Mouse (Mus musculus) T-cell, adult 2 months (primary cell): ENCODE data around the gene Olfr1052.
"Not testable (repeated sequence)": the region's sequence is repeated elsewhere in the genome, so short reads cannot be mapped to it uniquely, and the experiment has no call there.

Experiments
- DNase-seq: peaks from one replicate; pipeline ENCODE4 v3.0.0; 2022; ENCODE audit warnings: low spot score

Olfr1052 gene

GRCm38 (mm10) chr2:86292155-86292554 lies at the start of gene Olfr1052:
Olfr1052 (plus strand) TSS chr2:86292455.
- DNase-seq, result no peak

- not testable (repeated sequence) for DNase-seq
Measured at GRCm38 (mm10) chr2:86258228-86258627, 34.0 kb upstream of the Olfr1052 start, which contains the start of gene Olfr1049. Olfr1049 (minus strand) TSS chr2:86258328.

- DNase-seq, result not testable (repeated sequence)
Measured at GRCm38 (mm10) chr2:86278988-86279387, 13.3 kb upstream of the Olfr1052 start, which contains the start of gene Olfr1051. Olfr1051 (minus strand) TSS chr2:86279088.

GRCm38 (mm10) chr2:86315184-86315583 lies 22.9 kb downstream of the Olfr1052 start, which contains the start of gene Olfr1053:
Olfr1053 (minus strand) TSS chr2:86315284.
- no peak for DNase-seq

GRCm38 (mm10) chr2:86335333-86335732 lies 43.1 kb downstream of the Olfr1052 start, which contains the start of gene Olfr1054:
Olfr1054 (minus strand) TSS chr2:86335433.
- no peak for DNase-seq
